Mouse (Mus musculus) liver, adult 2 months (tissue): ENCODE measurements around the gene Oprd1.

Experiments used
- CTCF ChIP-seq: fragments of 200-500 bp; IDR thresholded peaks from 2 replicates; pipeline ENCODE4 v1.5.1; 2011; ENCODE audit warnings: low read depth, low read length, control low read depth
- POLR2A ChIP-seq: fragments of 200-500 bp; IDR thresholded peaks from 2 replicates; pipeline ENCODE4 v1.6.1; 2011; ENCODE audit warnings: low read length, control low read depth; ENCODE audit not compliant: insufficient read depth; ENCODE audit errors: extremely low read depth

GRCm38 (mm10) chr4:132176474-132176873 lies 32.2 kb upstream of the Oprd1 start:
- TF ChIP-seq CTCF (no peak), POLR2A (no peak)
